Mouse (Mus musculus): ENCODE results near the gene Slc9a1.

Slc9a1 gene

DNA sequence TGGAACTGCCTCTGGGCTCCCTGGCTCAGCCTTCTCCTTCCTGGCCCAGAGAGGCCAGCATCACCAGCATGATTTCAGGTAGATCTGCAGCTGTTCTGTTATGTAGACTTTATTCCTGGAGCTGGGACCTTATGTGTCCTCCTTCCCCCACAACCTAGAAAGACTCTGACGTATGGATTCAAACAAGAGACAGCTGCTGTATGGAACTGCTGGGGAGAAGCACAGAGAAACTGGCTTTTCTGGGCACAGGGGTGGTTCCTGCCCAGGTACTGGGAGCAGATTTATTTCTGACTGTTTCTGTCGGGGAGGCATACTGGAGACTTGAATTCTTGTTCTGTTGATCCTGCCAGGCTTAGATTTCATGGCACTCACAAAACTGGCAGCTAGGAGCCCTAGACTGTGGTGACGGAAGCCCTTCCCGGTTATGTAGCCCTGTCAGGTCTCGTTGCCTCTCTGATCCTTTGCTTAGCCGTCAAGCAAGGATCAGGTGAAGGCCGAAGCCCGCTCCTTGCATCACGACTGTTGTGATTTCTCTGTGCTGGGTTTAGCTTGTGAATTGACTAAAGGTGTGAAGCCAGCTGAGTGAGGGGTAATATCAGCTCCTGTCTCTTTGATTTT lies 34.2 kb downstream of the Slc9a1 start:
- DNase-seq (ENCODE audit: low spot score): no peak

DNA sequence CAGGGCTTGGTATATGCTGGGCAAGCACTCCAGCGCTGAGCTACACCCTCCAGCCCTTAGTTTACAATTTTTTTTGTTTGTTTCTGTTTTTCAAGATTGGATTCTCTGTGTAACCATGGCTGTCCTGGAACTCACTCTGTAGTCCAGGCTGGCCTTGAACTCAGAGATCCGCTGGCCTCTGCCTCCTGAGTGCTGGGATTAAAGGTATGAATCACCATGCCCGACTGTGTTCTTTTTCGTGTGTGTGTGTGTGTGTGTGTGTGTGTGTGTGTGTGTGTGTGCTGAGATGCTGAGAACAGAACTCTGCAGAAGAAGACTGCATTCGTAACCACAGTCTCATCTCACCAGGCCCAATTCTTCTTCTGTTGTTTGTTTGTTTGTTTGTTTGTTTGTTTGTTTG lies 34.8 kb downstream of the Slc9a1 start:
- DNase-seq (ENCODE audit: low spot score): no peak

DNA sequence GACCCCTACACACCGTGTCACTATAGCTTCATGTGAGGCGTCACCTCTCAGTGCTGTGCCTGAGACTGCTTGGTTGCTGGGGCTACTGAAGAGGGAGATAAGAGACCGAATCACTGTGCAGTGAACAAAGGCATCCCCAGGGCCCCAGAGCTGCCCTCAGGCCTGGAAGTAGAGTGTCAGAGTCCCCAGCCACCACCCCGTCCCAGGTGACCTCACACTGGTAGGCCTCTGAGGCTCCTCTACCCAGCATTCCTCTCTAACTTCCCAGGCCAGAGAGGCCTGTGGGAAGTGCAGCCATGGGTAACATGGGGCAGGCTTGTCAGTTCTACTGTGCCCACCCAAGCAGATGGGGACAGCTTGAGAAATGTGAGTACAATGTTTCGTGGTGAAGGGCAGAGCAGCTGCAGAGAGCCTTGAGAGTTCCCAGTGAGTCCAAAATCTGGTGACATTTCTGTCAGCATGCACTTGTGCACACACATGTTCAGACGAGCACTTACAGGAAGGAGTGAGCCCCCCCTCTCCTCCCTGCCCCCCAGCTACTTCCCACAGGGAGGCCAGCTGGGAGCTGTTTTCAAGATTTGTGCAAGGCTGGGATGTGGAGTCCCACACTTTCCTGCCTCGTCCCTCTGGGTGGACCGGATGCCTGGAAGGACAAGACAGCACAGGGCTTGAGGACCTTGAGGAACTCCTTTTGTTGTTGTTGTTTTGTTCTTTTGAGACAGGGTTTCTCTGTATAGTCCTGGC lies 37.0 kb downstream of the Slc9a1 start:
- no peak for DNase-seq (ENCODE audit: low spot score)

DNA sequence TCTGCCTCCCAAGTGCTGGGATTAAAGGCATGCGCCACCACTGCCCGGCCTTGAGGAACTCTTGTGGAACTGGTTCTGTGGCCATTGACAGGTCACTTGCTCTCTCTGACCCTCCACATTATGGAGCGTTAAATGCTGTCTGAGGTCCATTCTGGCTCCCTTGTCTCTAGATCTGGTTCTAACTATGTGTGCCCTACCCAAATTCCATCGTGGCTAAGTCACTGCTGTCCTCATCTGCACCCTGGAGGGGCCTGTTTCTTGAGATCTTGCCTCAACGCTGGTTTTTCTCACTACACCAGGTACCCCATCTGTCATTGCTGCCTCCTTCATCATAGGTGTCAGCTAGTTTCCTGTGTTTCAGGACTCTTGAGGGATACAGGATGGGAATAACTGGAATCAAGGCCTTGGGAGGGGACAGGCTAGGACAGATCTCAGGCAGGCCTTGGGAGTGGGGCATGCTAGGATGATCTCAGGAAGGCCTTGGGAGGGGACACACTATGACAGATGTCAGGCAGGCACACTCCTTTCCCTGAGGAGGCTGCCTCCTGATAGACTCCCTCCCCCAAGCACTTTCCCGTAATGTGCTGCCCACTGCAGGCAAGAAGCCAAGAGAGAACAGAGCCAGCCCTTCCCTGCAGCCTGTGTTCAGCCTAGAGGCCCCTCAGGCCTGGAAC lies 37.7 kb downstream of the Slc9a1 start:
- no peak for DNase-seq (ENCODE audit: low spot score)

DNA sequence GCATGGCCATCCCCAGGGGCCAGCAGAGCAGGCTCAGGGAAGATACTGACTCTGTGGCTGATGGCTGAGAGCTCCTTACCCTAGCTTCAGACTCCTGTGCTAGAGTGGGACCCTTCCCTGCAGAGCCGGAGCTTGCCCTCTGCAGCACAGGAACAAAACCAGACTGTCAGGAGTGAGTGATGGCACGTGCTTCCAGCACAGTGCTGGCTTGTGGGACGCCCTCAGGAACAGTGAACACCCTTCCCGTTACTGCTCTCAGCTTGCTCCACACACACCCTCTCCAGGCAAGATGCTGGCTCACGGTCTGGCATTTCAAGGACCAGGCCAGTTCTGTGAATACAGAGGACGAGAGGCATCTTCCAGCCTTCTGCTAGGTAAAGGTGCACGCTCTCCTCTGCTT lies 38.5 kb downstream of the Slc9a1 start:
- no peak for DNase-seq (ENCODE audit: low spot score)

DNA sequence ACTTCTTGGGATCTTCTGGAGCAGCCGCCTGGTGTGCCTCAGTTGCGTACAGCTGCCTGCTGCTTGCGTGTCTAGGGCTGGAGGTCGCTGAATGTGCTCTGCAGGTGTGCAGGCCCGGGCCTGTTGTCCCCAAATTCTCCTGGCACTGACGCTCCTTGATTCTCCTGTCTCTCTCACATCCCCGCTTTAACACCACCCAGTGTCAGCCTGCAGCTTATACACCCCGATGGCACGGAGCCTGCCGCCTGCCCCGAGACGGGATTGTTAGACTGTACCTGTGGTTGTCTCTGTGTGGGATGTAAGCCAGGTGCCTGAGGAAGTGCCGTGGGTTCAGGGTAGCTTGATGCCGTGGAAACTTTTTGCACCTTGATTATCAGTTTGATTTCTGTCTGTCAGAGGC lies 41.5 kb downstream of the Slc9a1 start:
- DNase-seq (ENCODE audit: low spot score): no peak

DNA sequence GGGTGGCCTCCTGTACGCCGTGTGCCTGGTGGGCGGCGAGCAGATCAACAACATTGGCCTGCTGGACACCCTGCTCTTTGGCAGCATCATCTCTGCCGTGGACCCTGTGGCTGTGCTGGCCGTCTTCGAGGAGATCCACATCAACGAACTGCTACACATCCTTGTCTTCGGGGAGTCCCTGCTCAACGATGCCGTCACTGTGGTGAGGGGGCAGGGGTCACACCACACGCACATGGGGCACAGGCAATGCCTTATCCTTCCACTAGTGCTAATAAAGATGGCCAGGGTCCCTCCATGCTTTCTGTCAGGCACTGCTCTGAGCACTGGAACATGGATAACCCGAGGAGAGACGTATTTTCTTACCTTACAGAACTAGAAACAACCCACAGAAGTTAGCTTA lies 42.6 kb downstream of the Slc9a1 start:
- DNase-seq (ENCODE audit: low spot score): no peak

DNA sequence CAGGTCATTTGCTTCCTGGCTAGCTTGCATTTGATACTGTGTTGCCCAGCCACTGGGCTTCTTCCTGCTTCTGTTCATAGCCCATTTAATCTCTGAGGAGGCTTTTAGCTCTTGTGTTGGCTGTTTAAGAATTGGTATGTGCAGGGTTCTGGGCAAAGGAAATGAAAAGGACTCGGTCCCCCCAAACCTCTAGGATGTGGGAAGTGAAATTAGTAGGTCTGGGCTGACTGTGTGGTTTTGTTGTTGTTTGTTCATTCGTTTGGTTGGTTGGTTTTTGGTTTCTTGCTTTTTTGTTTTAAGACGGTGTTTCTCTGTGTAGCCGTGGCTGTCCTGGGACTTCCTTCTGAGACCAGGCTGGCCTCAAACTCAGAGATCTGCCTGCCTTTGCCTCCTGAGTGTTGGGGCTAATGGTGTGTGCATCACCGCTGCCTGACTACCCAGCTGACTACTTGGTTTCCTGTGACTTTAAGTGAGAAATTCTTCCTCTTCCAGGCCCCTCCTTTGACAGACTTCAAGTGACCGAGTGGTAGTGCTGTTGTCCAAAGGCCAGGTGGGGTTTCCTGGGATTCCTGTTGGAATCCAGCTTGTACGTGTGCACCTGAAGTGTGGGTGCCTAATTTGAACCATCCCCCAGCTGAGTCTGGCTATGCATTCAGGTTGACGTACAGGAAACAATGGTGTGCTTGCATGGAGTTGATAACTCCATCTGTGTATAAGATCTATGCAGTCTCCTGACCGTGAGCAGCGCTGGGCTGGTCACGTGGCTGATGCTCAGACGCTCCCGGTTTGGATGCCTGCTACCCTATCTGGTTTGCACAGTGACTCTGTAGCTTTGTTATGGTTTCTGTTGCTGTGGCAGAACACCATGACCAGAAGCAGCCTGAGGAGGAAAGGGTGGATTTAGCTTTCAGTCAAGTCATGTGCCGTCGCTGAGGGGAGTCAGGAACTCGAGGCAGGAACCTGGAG lies 43.4 kb downstream of the Slc9a1 start:
- DNase-seq (ENCODE audit: low spot score): no peak

DNA sequence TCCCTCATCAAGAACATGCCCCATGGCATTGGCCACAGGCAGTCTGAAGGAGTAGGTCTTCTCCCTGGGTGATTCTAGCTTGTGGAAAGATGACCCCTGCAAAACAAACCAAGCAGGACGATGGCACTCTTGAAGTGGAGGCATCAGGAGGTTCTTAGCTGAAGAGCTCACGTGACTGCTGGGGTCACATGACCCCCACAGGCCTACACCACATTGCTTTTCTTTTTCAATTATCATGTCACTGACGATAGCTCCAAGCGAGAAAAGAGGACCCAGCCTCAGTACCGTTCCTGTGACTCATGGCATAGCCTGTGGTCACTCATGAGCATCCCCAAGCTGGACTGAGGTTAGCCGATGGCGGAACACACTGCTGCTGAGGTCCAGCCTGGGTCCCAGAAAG lies 44.1 kb downstream of the Slc9a1 start:
- DNase-seq (ENCODE audit: low spot score): no peak

DNA sequence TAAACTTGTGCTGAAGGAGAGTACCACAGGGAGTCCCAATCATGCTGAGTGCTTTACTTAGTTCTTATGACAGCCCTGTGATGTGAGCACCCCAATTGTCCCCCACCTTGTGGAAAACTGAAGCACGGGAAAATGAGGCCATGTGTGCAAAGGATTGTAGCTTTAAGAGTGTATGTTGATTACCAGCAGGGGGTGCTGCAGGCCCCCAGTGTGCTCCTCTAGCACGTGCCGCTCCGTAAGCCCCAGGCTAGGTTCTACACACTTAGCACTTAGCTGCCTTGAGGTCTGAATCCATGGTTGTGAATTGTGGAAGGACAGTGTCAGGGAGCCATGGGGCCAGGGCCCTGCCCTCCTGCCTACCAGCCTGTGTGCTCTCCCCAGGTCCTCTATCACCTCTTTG lies 45.4 kb downstream of the Slc9a1 start:
- no peak for DNase-seq (ENCODE audit: low spot score)

DNA sequence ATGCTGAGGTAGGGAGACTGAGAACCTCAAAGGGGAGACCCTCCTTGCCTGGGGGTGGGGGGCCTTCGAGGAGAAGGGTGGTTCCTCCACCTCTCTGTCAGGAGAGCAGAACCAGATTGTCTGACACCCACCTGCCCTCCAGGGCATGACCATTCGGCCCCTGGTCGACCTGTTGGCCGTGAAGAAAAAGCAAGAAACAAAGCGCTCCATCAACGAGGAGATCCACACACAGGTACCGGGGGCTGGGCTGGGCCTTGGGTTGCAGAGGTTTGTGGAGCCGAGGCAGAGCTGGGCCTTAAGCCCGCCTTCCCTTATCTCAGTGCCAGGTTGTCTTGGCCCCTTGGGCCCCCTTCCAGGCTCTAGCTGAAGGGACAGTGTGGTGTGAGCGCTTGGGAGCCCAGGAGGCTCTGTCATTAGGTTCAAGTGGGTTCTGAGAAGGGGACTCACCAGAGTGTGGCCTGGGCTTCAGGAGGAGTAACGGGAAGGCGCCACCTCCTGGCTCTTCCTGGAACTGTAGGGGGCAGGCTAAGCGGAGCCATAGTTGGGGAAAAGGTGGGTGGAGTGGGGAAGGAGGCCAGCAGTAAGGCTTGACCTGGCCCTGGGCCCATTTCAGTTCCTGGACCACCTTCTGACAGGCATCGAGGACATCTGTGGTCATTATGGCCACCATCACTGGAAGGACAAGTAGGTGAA lies 50.0 kb downstream of the Slc9a1 start:
- no peak for DNase-seq (ENCODE audit: low spot score)

DNA sequence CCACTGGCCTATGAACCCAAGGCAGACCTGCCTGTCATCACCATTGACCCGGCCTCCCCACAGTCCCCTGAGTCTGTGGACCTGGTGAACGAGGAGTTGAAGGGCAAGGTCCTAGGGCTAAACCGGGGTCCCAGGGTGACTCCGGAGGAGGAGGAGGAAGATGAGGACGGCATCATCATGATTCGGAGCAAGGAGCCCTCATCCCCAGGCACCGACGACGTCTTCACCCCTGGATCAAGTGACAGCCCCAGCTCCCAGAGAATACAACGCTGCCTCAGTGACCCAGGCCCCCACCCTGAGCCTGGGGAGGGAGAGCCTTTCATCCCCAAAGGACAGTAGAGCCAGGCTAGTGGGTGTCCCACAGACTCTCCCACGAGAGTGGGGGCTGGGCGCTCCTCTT lies 52.5 kb downstream of the Slc9a1 start:
- no peak for DNase-seq (ENCODE audit: low spot score)

DNA sequence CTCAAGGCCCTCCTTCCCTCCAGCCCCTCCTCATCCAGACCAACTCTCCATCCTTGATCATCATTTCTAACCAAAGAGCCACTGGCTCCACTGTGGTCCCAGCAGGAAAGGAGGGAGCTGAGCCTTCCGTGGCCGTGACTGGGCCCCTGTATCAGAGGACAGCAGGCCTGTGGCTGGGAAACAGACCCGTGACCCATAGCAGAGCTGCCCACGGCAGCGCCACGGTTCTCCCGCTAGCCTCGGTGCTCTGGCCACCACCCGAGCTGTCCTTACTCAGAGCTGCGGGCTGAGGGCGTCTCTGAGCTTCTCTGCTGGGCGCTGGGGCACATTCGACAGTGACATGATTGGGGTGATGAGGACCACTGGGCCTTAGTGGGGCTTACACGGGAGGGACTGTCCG lies 53.1 kb downstream of the Slc9a1 start:
- DNase-seq (ENCODE audit: low spot score): no peak

DNA sequence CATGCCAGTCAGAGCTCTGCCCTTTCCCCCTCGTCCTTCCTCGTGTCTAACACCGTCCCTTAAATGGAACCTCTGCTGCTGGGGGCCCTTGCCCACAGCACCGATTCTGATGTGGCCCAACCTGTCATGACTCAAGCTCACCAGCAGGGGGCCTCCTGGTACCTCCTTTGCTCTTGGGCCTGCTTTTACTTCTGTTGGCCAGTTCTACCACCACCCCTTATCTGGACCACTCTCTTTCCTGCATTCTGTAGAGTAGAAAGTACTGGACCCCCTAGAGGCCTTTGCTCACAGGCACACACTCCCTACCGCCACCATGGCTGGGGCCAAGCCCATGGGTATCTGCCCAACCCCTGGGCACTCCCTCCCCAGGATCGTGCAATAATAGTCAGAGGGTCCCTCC lies 53.6 kb downstream of the Slc9a1 start:
- DNase-seq (ENCODE audit: low spot score): no peak

DNA sequence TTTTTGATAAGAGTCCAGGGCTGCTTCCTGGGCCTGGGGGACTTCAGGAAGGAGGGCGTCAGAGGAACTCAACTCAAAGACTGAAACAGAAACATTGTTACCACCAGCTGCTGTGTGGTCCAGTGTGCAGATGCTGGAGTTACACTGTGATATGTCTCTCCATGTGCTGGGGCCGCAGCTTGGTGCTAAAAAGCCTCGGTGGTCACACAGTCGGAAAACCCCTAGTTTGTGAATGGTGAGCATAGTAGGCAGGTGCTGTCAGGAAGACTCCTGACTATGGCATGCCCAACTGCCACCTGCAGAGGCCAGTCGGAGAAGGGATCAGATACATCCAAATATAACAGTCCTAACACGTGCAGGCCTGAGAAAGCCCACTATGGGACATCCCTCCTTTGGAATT lies 54.2 kb downstream of the Slc9a1 start:
- no peak for DNase-seq (ENCODE audit: low spot score)

DNA sequence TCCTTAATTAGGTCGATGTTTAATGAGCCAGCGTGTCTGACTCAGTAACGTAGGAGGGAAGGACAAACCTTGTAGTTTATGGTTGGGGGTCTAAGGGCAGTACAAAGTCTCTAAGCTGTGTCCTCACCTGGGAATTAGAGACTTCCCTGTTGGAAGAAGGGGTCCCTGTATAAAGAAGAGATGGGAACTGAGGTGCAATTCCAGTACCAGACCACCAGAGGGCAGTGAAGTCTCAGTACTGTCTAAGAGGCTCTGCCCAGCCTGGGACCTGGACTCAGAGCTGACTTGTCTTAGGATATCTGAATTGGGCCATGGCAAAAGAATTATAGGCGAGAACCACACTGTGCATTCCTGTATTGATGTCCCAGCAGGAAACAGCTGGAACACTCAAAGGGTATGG lies 54.6 kb downstream of the Slc9a1 start:
- peak; percentile 52 for DNase-seq (ENCODE audit: low spot score)

DNA sequence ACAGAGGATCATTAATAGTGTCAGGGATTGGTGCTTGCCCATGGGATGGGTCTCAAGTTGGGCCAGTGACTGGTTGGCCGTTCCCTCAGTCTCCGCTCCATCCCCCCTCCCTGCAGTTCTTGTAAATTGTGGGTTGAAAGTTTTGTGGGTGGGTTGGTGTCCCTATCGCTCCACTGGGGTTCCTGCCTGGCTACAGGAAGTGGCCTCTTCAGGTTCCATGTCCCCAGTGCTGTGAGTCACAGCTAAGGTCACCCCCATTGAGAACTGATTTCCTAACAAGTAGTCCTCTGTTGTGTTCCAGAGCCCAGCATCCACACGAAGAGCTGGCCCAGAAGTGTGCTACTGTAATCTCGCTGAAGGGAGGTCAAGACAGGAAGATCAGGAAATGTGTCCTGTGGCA lies 56.6 kb downstream of the Slc9a1 start:
- DNase-seq (ENCODE audit: low spot score): no peak

DNA sequence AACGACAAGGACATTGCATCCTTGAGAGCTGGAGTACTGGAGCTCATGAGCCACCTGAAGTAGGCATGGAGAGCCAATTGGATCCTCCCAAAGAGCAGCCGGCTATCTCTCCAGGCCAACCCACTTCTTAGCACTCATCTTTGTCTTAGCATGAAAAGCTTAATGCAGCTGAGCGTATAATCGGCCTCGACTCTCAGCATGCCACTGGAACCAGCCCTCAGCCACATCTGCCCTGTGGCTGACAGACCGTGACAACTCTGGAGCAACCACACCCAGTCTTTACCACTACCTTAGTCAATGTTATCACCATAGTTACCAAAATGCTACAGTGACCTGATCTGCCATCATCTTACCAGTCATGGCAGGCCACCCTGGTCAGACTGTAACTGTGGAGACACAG lies 62.0 kb downstream of the Slc9a1 start:
- DNase-seq (ENCODE audit: low spot score): no peak

DNA sequence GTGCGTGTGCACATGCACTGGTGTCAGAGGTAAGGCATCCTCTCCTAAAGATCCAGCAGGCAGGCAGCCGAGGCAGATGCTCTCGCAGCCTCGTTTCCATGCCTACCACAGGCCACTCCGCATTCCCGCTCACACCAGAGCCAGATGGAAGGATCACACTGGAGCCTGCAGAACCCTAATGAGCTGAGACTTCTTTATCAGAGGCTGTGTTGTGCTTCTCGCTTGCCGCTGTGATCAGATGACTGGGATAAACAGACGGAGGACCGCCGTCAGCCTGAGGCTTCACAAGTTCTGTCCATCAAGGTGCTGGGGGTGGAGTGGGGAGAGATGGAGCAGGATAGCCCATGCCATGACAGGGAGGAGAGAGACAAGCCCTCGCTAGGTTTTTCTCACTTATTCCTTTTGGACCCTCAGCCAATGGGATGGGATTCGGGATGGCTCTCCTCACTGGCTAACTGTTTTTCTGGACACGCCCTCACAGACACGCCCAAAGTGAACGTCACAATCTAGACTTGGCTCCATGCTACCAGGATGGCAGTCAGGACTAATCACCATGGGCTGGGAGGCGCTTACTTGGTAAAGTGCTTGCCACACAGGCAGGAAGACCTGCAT lies 63.2 kb downstream of the Slc9a1 start:
- DNase-seq (ENCODE audit: low spot score): no peak

DNA sequence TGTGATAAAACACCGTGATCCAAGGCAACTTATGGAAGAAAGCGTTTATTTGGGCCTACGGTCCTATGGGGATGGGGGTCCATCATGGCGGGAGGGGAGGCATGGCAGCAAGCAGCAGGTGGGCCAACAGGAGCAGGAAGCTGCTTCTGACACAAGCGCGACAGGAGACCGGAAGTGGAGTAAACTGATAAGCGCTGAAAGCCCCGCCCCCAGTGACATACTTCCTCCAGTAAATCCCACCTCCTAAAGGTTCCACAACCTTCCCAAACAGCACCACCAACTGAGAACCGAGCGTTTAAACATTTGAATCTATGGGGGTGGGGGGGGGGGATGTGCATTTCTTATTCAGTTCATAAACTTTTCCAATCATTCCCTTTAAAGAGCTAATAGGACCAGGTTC lies 66.4 kb downstream of the Slc9a1 start:
- DNase-seq (ENCODE audit: low spot score): no peak
